Mouse (Mus musculus) lung, postnatal 14 days (tissue): Measurements from ENCODE around the gene Palld.
A peak's percentile ranks its signal among the peaks of the same experiment; 100 is the strongest.

Experiments used
- DNase-seq: peaks from one replicate; pipeline ENCODE4 v3.0.0; 2021

The Palld gene

GRCm38 (mm10) chr8:61575096-61575653, 327.3 kb downstream of the Palld start:
- no peak for DNase-seq

- no peak for DNase-seq
These were observed 328.0 kb downstream of the Palld start for GRCm38 (mm10) chr8:61574526-61574925.

- DNase-seq: no peak
These were observed 329.1 kb downstream of the Palld start for GRCm38 (mm10) chr8:61573179-61573937.

- DNase-seq: no peak
These were observed 329.8 kb downstream of the Palld start for GRCm38 (mm10) chr8:61572697-61573096.

- no peak for DNase-seq
These were observed 331.9 kb downstream of the Palld start for GRCm38 (mm10) chr8:61570637-61571036.

GRCm38 (mm10) chr8:61569721-61570120, 332.8 kb downstream of the Palld start:
- DNase-seq: no peak

GRCm38 (mm10) chr8:61569211-61569610, 333.3 kb downstream of the Palld start:
- DNase-seq: no peak

GRCm38 (mm10) chr8:61563378-61563777, 339.1 kb downstream of the Palld start:
- DNase-seq: no peak

- DNase-seq: no peak
These were observed 339.9 kb downstream of the Palld start for GRCm38 (mm10) chr8:61562626-61563025.

- no peak for DNase-seq
These were observed 341.3 kb downstream of the Palld start for GRCm38 (mm10) chr8:61561220-61561619.

GRCm38 (mm10) chr8:61559979-61560378, 342.5 kb downstream of the Palld start:
- no peak for DNase-seq

GRCm38 (mm10) chr8:61559450-61559849, 343.0 kb downstream of the Palld start:
- DNase-seq: no peak

- peak; percentile 46 for DNase-seq
These were observed 344.2 kb downstream of the Palld start for GRCm38 (mm10) chr8:61558051-61558846.

- no peak for DNase-seq
These were observed 345.5 kb downstream of the Palld start for GRCm38 (mm10) chr8:61557036-61557435.

- no peak for DNase-seq
These were observed 346.3 kb downstream of the Palld start for GRCm38 (mm10) chr8:61556219-61556618.

GRCm38 (mm10) chr8:61555343-61555742, 347.1 kb downstream of the Palld start:
- DNase-seq: no peak

- no peak for DNase-seq
These were observed 349.6 kb downstream of the Palld start for GRCm38 (mm10) chr8:61552755-61553402.

- DNase-seq: no peak
These were observed 350.3 kb downstream of the Palld start for GRCm38 (mm10) chr8:61552221-61552620.

GRCm38 (mm10) chr8:61550006-61550748, 352.3 kb downstream of the Palld start:
- DNase-seq: peak; percentile 45

GRCm38 (mm10) chr8:61549585-61549984, 352.9 kb downstream of the Palld start:
- no peak for DNase-seq

GRCm38 (mm10) chr8:61539828-61540500, 362.5 kb downstream of the Palld start:
- peak; percentile 89 for DNase-seq

- DNase-seq: peak; percentile 44
These were observed 365.0 kb downstream of the Palld start for GRCm38 (mm10) chr8:61537471-61537870.
